Mouse (Mus musculus): ENCODE results near the gene Clmn. TPM values are rescaled to one million over a fixed set of nuclear protein-coding genes. Genes with fewer than 3 reads are reported as not detected.

Clmn gene
- total and polyA plus RNA-seq, 2 experiments from 2014 or later = 0.31 TPM

GRCm38 (mm10) chr12:104847227-104847626 lies 17.6 kb downstream of the Clmn start:
- ATAC-seq (ENCODE audit: insufficient read depth, low read depth) (no peak), DNase-seq (ENCODE audit: low spot score) (no peak)
- H3K4me1 ChIP-seq (ENCODE audit: control insufficient read depth, insufficient read depth) = 0 out of 2 replicates have a peak, but pooled peaks cover 6% of the 10 kb centered on the region
- WGBS = 83% methylated on average over 4 of the region's 4 CpGs
- no peak overlapping the region for H3K4me2 ChIP-seq (ENCODE audit: low read depth, low read length)
- H3K27me3 ChIP-seq (ENCODE audit: control insufficient read depth, insufficient read depth, low read length) = no peaks in the 10 kb centered on the region; the same call in 1 of the 2 replicates
- H3K9me3 ChIP-seq (replicated peaks; ENCODE audit: control insufficient read depth, low read length) = no peaks in the 10 kb centered on the region
- no peak overlapping the region for H3K27ac ChIP-seq (ENCODE audit: low read depth)
- no peak overlapping the region for H3K9ac ChIP-seq (replicated peaks; ENCODE audit: low read depth, low read length)
- no peaks in the 10 kb centered on the region for H3K36me3 ChIP-seq (replicated peaks; ENCODE audit: control insufficient read depth, insufficient read depth, low read length)
- TF ChIP-seq EP300 (IDR thresholded peaks at IDR 0.05; ENCODE audit: low read depth) = no peak
- no peak overlapping the region for H3K4me3 ChIP-seq (ENCODE audit: low read depth, low read length)

DNA sequence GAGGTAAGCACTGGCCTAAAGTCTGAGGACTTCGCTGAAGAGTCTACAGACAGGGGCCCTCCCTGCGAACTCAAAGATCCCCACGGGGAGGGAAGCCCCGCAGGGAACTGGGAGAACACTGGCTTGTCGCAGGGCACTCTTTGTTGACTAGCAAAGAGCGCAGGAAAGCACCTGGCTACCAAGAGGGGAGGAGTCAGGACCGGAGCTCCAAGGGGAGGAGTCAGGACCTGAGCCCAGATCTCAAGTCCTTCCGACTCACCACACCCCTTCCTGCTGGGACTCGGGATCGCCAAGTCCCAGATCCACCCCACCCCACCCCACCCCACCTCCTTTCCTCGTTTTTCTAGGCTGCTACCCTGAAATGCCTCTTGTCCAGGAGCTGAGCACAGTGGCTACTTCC lies 19.2 kb downstream of the Clmn start:
- WGBS = 4% methylated on average over 11 of the region's 11 CpGs
- DNase-seq (ENCODE audit: low spot score) = no peak
- ATAC-seq (ENCODE audit: insufficient read depth, low read depth) = peak; percentile 30; the same call in 1 of the 2 replicates

DNA sequence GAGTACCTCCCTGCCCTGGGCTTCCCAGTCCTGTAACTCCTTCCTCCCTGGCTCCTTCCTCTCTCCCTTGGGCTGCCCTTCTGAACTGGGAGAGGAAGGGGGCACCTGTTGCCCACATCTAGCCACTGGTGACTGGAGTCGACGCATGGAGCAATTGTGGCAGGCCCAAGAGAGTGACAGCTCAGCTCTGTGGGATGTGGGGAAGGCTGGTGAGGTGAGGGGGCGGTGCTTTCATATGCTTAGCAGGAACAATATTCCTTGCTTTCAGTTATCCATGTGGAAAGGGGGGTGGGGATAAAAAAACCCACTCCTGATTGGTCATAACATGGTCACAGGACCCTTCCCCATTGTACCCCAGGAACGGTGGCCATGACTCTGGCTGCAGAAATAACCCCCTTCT lies 19.9 kb downstream of the Clmn start:
- no peaks in the 10 kb centered on the region for H3K9me3 ChIP-seq (replicated peaks; ENCODE audit: control insufficient read depth, low read length)
- ATAC-seq (ENCODE audit: insufficient read depth, low read depth) = no peak
- no peak for TF ChIP-seq CTCF (IDR thresholded peaks at IDR 0.05; ENCODE audit: low read depth)
- no peak for TF ChIP-seq EP300 (IDR thresholded peaks at IDR 0.05; ENCODE audit: low read depth)
- DNase-seq (ENCODE audit: low spot score) = no peak
- no peak overlapping the region for H3K4me3 ChIP-seq (ENCODE audit: low read depth, low read length)
- H3K36me3 ChIP-seq (replicated peaks; ENCODE audit: control insufficient read depth, insufficient read depth, low read length) = no peaks in the 10 kb centered on the region
- peaks cover 3% of the 10 kb centered on the region; the same call in 1 of the 2 replicates for H3K27me3 ChIP-seq (ENCODE audit: control insufficient read depth, insufficient read depth, low read length)
- no peak overlapping the region for H3K9ac ChIP-seq (replicated peaks; ENCODE audit: low read depth, low read length)
- no peak overlapping the region for H3K4me2 ChIP-seq (ENCODE audit: low read depth, low read length)
- WGBS = 79% methylated on average over 4 of the region's 4 CpGs
- no peak overlapping the region for H3K27ac ChIP-seq (ENCODE audit: low read depth)
- 0 out of 2 replicates have a peak, but pooled peaks cover 6% of the 10 kb centered on the region for H3K4me1 ChIP-seq (ENCODE audit: control insufficient read depth, insufficient read depth)

More for the DNA sequence above, 19.2 kb downstream of the Clmn start:
- Histone ChIP-seq H3K27ac (ENCODE audit: low read depth) (no peak overlapping the region), H3K36me3 (replicated peaks; ENCODE audit: control insufficient read depth, insufficient read depth, low read length) (no peaks in the 10 kb centered on the region), H3K4me3 (ENCODE audit: low read depth, low read length) (peak overlapping the region; percentile 20), H3K27me3 (ENCODE audit: control insufficient read depth, insufficient read depth, low read length) (no peaks in the 10 kb centered on the region; the same call in 1 of the 2 replicates), H3K9ac (replicated peaks; ENCODE audit: low read depth, low read length) (no peak overlapping the region), H3K4me2 (ENCODE audit: low read depth, low read length) (peak overlapping the region; percentile 58), H3K4me1 (ENCODE audit: control insufficient read depth, insufficient read depth) (0 out of 2 replicates have a peak, but pooled peaks cover 6% of the 10 kb centered on the region), H3K9me3 (replicated peaks; ENCODE audit: control insufficient read depth, low read length) (no peaks in the 10 kb centered on the region)
- TF ChIP-seq EP300 (IDR thresholded peaks at IDR 0.05; ENCODE audit: low read depth) (no peak), CTCF (IDR thresholded peaks at IDR 0.05; ENCODE audit: low read depth) (no peak)

GRCm38 (mm10) chr12:104844279-104844678 lies 20.6 kb downstream of the Clmn start:
- Histone ChIP-seq H3K36me3 (replicated peaks; ENCODE audit: control insufficient read depth, insufficient read depth, low read length) (no peaks in the 10 kb centered on the region), H3K9ac (replicated peaks; ENCODE audit: low read depth, low read length) (no peak overlapping the region), H3K9me3 (replicated peaks; ENCODE audit: control insufficient read depth, low read length) (no peaks in the 10 kb centered on the region), H3K4me1 (ENCODE audit: control insufficient read depth, insufficient read depth) (0 out of 2 replicates have a peak, but pooled peaks cover 6% of the 10 kb centered on the region), H3K27me3 (ENCODE audit: control insufficient read depth, insufficient read depth, low read length) (peaks cover 3% of the 10 kb centered on the region; the same call in 1 of the 2 replicates), H3K27ac (ENCODE audit: low read depth) (no peak overlapping the region), H3K4me2 (ENCODE audit: low read depth, low read length) (no peak overlapping the region), H3K4me3 (ENCODE audit: low read depth, low read length) (no peak overlapping the region)
- DNase-seq (ENCODE audit: low spot score) (no peak), ATAC-seq (ENCODE audit: insufficient read depth, low read depth) (no peak)
- TF ChIP-seq CTCF (IDR thresholded peaks at IDR 0.05; ENCODE audit: low read depth) (no peak), EP300 (IDR thresholded peaks at IDR 0.05; ENCODE audit: low read depth) (no peak)
- WGBS = 78% methylated on average over 4 of the region's 4 CpGs

- no peak overlapping the region for H3K4me2 ChIP-seq (ENCODE audit: low read depth, low read length)
- DNase-seq (ENCODE audit: low spot score) (no peak), ATAC-seq (ENCODE audit: insufficient read depth, low read depth) (no peak)
- WGBS = 74% methylated on average over 3 of the region's 3 CpGs
- no peaks in the 10 kb centered on the region for H3K9me3 ChIP-seq (replicated peaks; ENCODE audit: control insufficient read depth, low read length)
- no peak overlapping the region for H3K4me3 ChIP-seq (ENCODE audit: low read depth, low read length)
- H3K27ac ChIP-seq (ENCODE audit: low read depth) = no peak overlapping the region
- peaks cover 8% of the 10 kb centered on the region for H3K27me3 ChIP-seq (ENCODE audit: control insufficient read depth, insufficient read depth, low read length)
- TF ChIP-seq CTCF (IDR thresholded peaks at IDR 0.05; ENCODE audit: low read depth) (no peak), EP300 (IDR thresholded peaks at IDR 0.05; ENCODE audit: low read depth) (no peak)
- H3K4me1 ChIP-seq (ENCODE audit: control insufficient read depth, insufficient read depth) = peaks cover 15% of the 10 kb centered on the region; the same call in 1 of the 2 replicates
- H3K9ac ChIP-seq (replicated peaks; ENCODE audit: low read depth, low read length) = no peak overlapping the region
- H3K36me3 ChIP-seq (replicated peaks; ENCODE audit: control insufficient read depth, insufficient read depth, low read length) = no peaks in the 10 kb centered on the region
Observed at GRCm38 (mm10) chr12:104841256-104841655, 23.6 kb downstream of the Clmn start.

- no peak overlapping the region for H3K9ac ChIP-seq (replicated peaks; ENCODE audit: low read depth, low read length)
- TF ChIP-seq CTCF (IDR thresholded peaks at IDR 0.05; ENCODE audit: low read depth) (peak; percentile 48), EP300 (IDR thresholded peaks at IDR 0.05; ENCODE audit: low read depth) (no peak)
- no peak overlapping the region for H3K4me3 ChIP-seq (ENCODE audit: low read depth, low read length)
- DNase-seq (ENCODE audit: low spot score) = no peak
- H3K27me3 ChIP-seq (ENCODE audit: control insufficient read depth, insufficient read depth, low read length) = peaks cover 8% of the 10 kb centered on the region
- H3K4me2 ChIP-seq (ENCODE audit: low read depth, low read length) = no peak overlapping the region
- no peaks in the 10 kb centered on the region for H3K9me3 ChIP-seq (replicated peaks; ENCODE audit: control insufficient read depth, low read length)
- H3K36me3 ChIP-seq (replicated peaks; ENCODE audit: control insufficient read depth, insufficient read depth, low read length) = no peaks in the 10 kb centered on the region
- peaks cover 9% of the 10 kb centered on the region; the same call in 1 of the 2 replicates for H3K4me1 ChIP-seq (ENCODE audit: control insufficient read depth, insufficient read depth)
- WGBS = 53% methylated on average over 4 of the region's 4 CpGs
- no peak overlapping the region for H3K27ac ChIP-seq (ENCODE audit: low read depth)
- ATAC-seq (ENCODE audit: insufficient read depth, low read depth) = no peak
Observed at GRCm38 (mm10) chr12:104838987-104839386, 25.9 kb downstream of the Clmn start.

Data from heart, postnatal 0 days (tissue).